Mouse (Mus musculus): ENCODE measurements around the gene Atp8b2. TPM values are rescaled to one million over a fixed set of nuclear protein-coding genes. Genes with fewer than 3 reads are reported as not detected.

Gene Atp8b2
- polyA plus RNA-seq, 1 experiment from 2014 or later = 13.4 TPM

GRCm38 (mm10) chr3:89956177-89956971 lies 6.9 kb downstream of the Atp8b2 start:
- Histone ChIP-seq H3K9me3 (no peaks in the 10 kb centered on the region), H3K4me1 (peaks cover 19% of the 10 kb centered on the region), H3K9ac (no peak overlapping the region), H3K36me3 (peaks cover 53% of the 10 kb centered on the region), H3K27ac (no peak overlapping the region), H3K4me2 (no peak overlapping the region), H3K27me3 (replicated peaks) (no peaks in the 10 kb centered on the region), H3K4me3 (replicated peaks) (no peak overlapping the region)
- WGBS = 89% methylated on average over 7 of the region's 7 CpGs
- no peak for ATAC-seq (ENCODE audit: insufficient read depth, low FRiP score, low read depth)

GRCm38 (mm10) chr3:89953420-89953819 lies 9.9 kb downstream of the Atp8b2 start:
- no peaks in the 10 kb centered on the region for H3K9me3 ChIP-seq
- H3K9ac ChIP-seq = no peak overlapping the region
- no peaks in the 10 kb centered on the region for H3K4me1 ChIP-seq
- no peak overlapping the region for H3K4me2 ChIP-seq
- no peak overlapping the region for H3K27ac ChIP-seq
- peaks cover 70% of the 10 kb centered on the region for H3K36me3 ChIP-seq
- H3K4me3 ChIP-seq (replicated peaks) = no peak overlapping the region
- no peaks in the 10 kb centered on the region for H3K27me3 ChIP-seq (replicated peaks)
- no peak for ATAC-seq (ENCODE audit: insufficient read depth, low FRiP score, low read depth)
- WGBS = 5% methylated on average over 4 of the region's 4 CpGs

GRCm38 (mm10) chr3:89948655-89949054 lies 14.7 kb downstream of the Atp8b2 start:
- ATAC-seq (ENCODE audit: insufficient read depth, low FRiP score, low read depth) = no peak
- peaks cover 78% of the 10 kb centered on the region for H3K36me3 ChIP-seq
- no peaks in the 10 kb centered on the region for H3K9me3 ChIP-seq
- no peaks in the 10 kb centered on the region for H3K4me1 ChIP-seq
- H3K27me3 ChIP-seq (replicated peaks) = no peaks in the 10 kb centered on the region
- WGBS = 84% methylated on average over 6 of the region's 6 CpGs
- no peak overlapping the region for H3K4me3 ChIP-seq (replicated peaks)
- no peak overlapping the region for H3K27ac ChIP-seq
- H3K9ac ChIP-seq = no peak overlapping the region
- H3K4me2 ChIP-seq = no peak overlapping the region

GRCm38 (mm10) chr3:89948021-89948420 lies 15.3 kb downstream of the Atp8b2 start:
- no peak overlapping the region for H3K27ac ChIP-seq
- WGBS = 90% methylated on average over 11 of the region's 11 CpGs
- H3K4me1 ChIP-seq = no peaks in the 10 kb centered on the region
- H3K27me3 ChIP-seq (replicated peaks) = no peaks in the 10 kb centered on the region
- no peak overlapping the region for H3K9ac ChIP-seq
- ATAC-seq (ENCODE audit: insufficient read depth, low FRiP score, low read depth) = no peak
- peaks cover 78% of the 10 kb centered on the region for H3K36me3 ChIP-seq
- no peak overlapping the region for H3K4me2 ChIP-seq
- no peaks in the 10 kb centered on the region for H3K9me3 ChIP-seq
- no peak overlapping the region for H3K4me3 ChIP-seq (replicated peaks)

- Histone ChIP-seq H3K27ac (no peak overlapping the region), H3K4me3 (replicated peaks) (no peak overlapping the region), H3K9me3 (no peaks in the 10 kb centered on the region), H3K4me2 (no peak overlapping the region), H3K4me1 (no peaks in the 10 kb centered on the region), H3K36me3 (peaks cover 79% of the 10 kb centered on the region), H3K27me3 (replicated peaks) (no peaks in the 10 kb centered on the region), H3K9ac (no peak overlapping the region)
- 78% methylated on average over 8 of the region's 8 CpGs for WGBS
- ATAC-seq (ENCODE audit: insufficient read depth, low FRiP score, low read depth) = no peak
These were observed 18.3 kb downstream of the Atp8b2 start for GRCm38 (mm10) chr3:89945026-89945425.

- Histone ChIP-seq H3K9ac (no peak overlapping the region), H3K4me1 (no peaks in the 10 kb centered on the region), H3K4me2 (no peak overlapping the region), H3K27ac (no peak overlapping the region), H3K27me3 (replicated peaks) (no peaks in the 10 kb centered on the region), H3K9me3 (no peaks in the 10 kb centered on the region), H3K4me3 (replicated peaks) (no peak overlapping the region), H3K36me3 (peaks cover 60% of the 10 kb centered on the region)
- 87% methylated on average over 9 of the region's 9 CpGs for WGBS
- ATAC-seq (ENCODE audit: insufficient read depth, low FRiP score, low read depth) = no peak
These were observed 20.4 kb downstream of the Atp8b2 start for GRCm38 (mm10) chr3:89942894-89943293.

GRCm38 (mm10) chr3:89936495-89936894 lies 26.8 kb downstream of the Atp8b2 start:
- H3K4me3 ChIP-seq (replicated peaks) = no peak overlapping the region

GRCm38 (mm10) chr3:89932925-89933324 lies 30.4 kb downstream of the Atp8b2 start:
- H3K9ac ChIP-seq = no peak overlapping the region
- no peaks in the 10 kb centered on the region for H3K9me3 ChIP-seq
- no peaks in the 10 kb centered on the region for H3K27me3 ChIP-seq (replicated peaks)
- H3K4me1 ChIP-seq = no peaks in the 10 kb centered on the region
- ATAC-seq (ENCODE audit: insufficient read depth, low FRiP score, low read depth) = no peak
- no peak overlapping the region for H3K27ac ChIP-seq
- H3K4me2 ChIP-seq = no peak overlapping the region
- no peak overlapping the region for H3K4me3 ChIP-seq (replicated peaks)
- no peaks in the 10 kb centered on the region for H3K36me3 ChIP-seq
- WGBS = 90% methylated on average over 2 of the region's 2 CpGs

More at GRCm38 (mm10) chr3:89936495-89936894, 26.8 kb downstream of the Atp8b2 start:
- H3K9me3 ChIP-seq = no peaks in the 10 kb centered on the region
- H3K27ac ChIP-seq = no peak overlapping the region
- WGBS = 87% methylated on average over 3 of the region's 3 CpGs
- no peak overlapping the region for H3K9ac ChIP-seq
- H3K27me3 ChIP-seq (replicated peaks) = no peaks in the 10 kb centered on the region
- H3K36me3 ChIP-seq = peaks cover 12% of the 10 kb centered on the region
- no peak for ATAC-seq (ENCODE audit: insufficient read depth, low FRiP score, low read depth)
- H3K4me1 ChIP-seq = no peaks in the 10 kb centered on the region
- H3K4me2 ChIP-seq = no peak overlapping the region

GRCm38 (mm10) chr3:89928956-89929355 lies 34.4 kb downstream of the Atp8b2 start:
- H3K4me3 ChIP-seq (replicated peaks) = no peak overlapping the region
- no peak overlapping the region for H3K4me2 ChIP-seq
- H3K27me3 ChIP-seq (replicated peaks) = no peaks in the 10 kb centered on the region
- 57% methylated on average over 4 of the region's 4 CpGs for WGBS
- H3K9me3 ChIP-seq = no peaks in the 10 kb centered on the region
- no peak overlapping the region for H3K9ac ChIP-seq
- H3K36me3 ChIP-seq = no peaks in the 10 kb centered on the region
- no peak for ATAC-seq (ENCODE audit: insufficient read depth, low FRiP score, low read depth)
- no peaks in the 10 kb centered on the region for H3K4me1 ChIP-seq
- H3K27ac ChIP-seq = no peak overlapping the region

GRCm38 (mm10) chr3:89926440-89926839 lies 36.9 kb downstream of the Atp8b2 start:
- no peaks in the 10 kb centered on the region for H3K4me1 ChIP-seq
- no peaks in the 10 kb centered on the region for H3K36me3 ChIP-seq
- H3K4me3 ChIP-seq (replicated peaks) = no peak overlapping the region
- H3K9ac ChIP-seq = no peak overlapping the region
- no peaks in the 10 kb centered on the region for H3K27me3 ChIP-seq (replicated peaks)
- H3K4me2 ChIP-seq = no peak overlapping the region
- no peaks in the 10 kb centered on the region for H3K9me3 ChIP-seq
- no peak for ATAC-seq (ENCODE audit: insufficient read depth, low FRiP score, low read depth)
- 95% methylated on average over 1 of the region's 1 CpGs for WGBS
- H3K27ac ChIP-seq = no peak overlapping the region

GRCm38 (mm10) chr3:89920711-89921110 lies 42.6 kb downstream of the Atp8b2 start:
- 56% methylated on average over 6 of the region's 6 CpGs for WGBS
- Histone ChIP-seq H3K9me3 (no peaks in the 10 kb centered on the region), H3K27me3 (replicated peaks) (no peaks in the 10 kb centered on the region), H3K36me3 (no peaks in the 10 kb centered on the region), H3K4me2 (no peak overlapping the region), H3K4me3 (replicated peaks) (no peak overlapping the region), H3K4me1 (0 out of 2 replicates have a peak, but pooled peaks cover 2% of the 10 kb centered on the region), H3K27ac (no peak overlapping the region), H3K9ac (no peak overlapping the region)
- ATAC-seq (ENCODE audit: insufficient read depth, low FRiP score, low read depth) = no peak

GRCm38 (mm10) chr3:89917408-89917807 lies 45.9 kb downstream of the Atp8b2 start:
- WGBS = 51% methylated on average over 3 of the region's 3 CpGs
- no peak overlapping the region for H3K4me3 ChIP-seq (replicated peaks)

More at GRCm38 (mm10) chr3:89917408-89917807, 45.9 kb downstream of the Atp8b2 start:
- H3K9ac ChIP-seq = no peak overlapping the region
- H3K9me3 ChIP-seq = no peaks in the 10 kb centered on the region
- no peak overlapping the region for H3K4me2 ChIP-seq
- no peaks in the 10 kb centered on the region for H3K36me3 ChIP-seq
- no peak overlapping the region for H3K27ac ChIP-seq
- H3K4me1 ChIP-seq = 0 out of 2 replicates have a peak, but pooled peaks cover 12% of the 10 kb centered on the region
- ATAC-seq (ENCODE audit: insufficient read depth, low FRiP score, low read depth) = no peak
- H3K27me3 ChIP-seq (replicated peaks) = peaks cover 4% of the 10 kb centered on the region; the same call in 1 of the 2 replicates

All from stomach, embryonic 15.5 days (tissue).